In the genomic region with DNA sequence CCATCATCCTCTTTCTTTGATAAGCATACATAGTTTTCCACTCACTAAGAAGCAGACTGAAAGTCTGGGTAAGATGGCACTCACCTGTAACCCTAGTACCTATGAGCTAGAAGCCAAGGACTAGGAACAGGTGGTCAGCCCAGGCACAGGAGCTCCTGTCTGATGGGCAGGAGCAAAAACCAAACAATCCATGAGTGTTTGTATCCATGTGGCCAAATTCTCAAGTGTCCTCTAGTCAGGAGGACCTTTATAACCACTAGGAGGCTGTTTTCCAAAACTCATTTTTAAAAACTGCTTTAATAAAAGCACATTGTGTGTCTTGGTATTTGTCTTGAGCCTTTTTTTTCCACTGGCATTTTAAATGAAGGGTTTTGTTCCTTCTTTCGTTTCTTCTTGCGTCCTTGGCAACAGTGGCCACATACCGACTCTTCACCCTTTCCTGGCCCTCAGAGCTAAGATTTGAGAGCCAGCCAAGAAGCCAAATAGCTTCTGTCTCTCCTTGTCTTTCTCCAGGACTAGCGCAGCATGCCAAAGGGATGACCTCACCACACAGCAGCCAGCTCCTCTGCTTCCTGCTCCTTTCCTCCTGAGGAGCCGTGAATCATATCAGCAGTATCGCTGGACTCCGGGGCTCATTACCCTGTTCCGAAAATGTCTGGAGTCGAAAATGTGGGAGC, we compare ENCODE assay signal across 8 mouse cellular contexts. TPM values are rescaled to one million over a fixed set of nuclear protein-coding genes. Genes with fewer than 3 reads are reported as not detected.
DNase-seq lines count a peak whose midpoint lies in the region; ATAC-seq and TF ChIP-seq lines count a peak whose summit lies in the region.

No protein-coding gene starts in this region.

- TF ChIP-seq POLR2A in brain, embryonic 14.5 days (IDR thresholded peaks at IDR 0.05; ENCODE audit: borderline replicate concordance, extremely low read depth, insufficient read depth, insufficient read length, poor library complexity, severe bottlenecking), result no peak

- no peak overlapping the region for H3K27ac ChIP-seq in forebrain, embryonic 16.5 days (ENCODE audit: low read length)
- peak overlapping the region; percentile 87 for H3K27ac ChIP-seq in lung, embryonic 15.5 days

- intact Hi-C loops in heart, postnatal 14 days (cut with DNase I), result loop anchor here (5.0 to 10.0 kb wide), 2 partner anchors 74 to 139 kb away; partner anchors contain the start of gene Pxdc1

- peak; percentile 65 for DNase-seq in MN1 (ENCODE audit: low spot score)
- DNase-seq in brain, embryonic 14.5 days (ENCODE audit: low read depth), result peak; percentile 68
- peak; percentile 73 to 81 for DNase-seq in heart, postnatal 14 days
- peak; percentile 74 to 83 for DNase-seq in kidney, postnatal 36 days
- peak; percentile 82 for DNase-seq in skeletal muscle tissue, adult 2 months (ENCODE audit: low read depth, low spot score)
- no peak for DNase-seq in spleen, postnatal 4 days (ENCODE audit: low spot score in 2 of 2)

- no peaks in the 10 kb centered on the region for H3K9me3 ChIP-seq in forebrain, embryonic 16.5 days (ENCODE audit: control insufficient read depth, low read length)
- H3K9me3 ChIP-seq in lung, embryonic 15.5 days, result no peaks in the 10 kb centered on the region

- whole genome bisulfite sequencing in forebrain, embryonic 16.5 days, result 45% methylated on average over 9 of the region's 9 CpGs
- under 1% methylated on average over 9 of the region's 9 CpGs for WGBS in lung, embryonic 15.5 days

- H3K4me3 ChIP-seq in forebrain, embryonic 16.5 days (replicated peaks; ENCODE audit: low read length), result no peak overlapping the region
- H3K4me3 ChIP-seq in lung, embryonic 15.5 days, result peak overlapping the region; percentile 30

- no peaks in the 10 kb centered on the region for H3K27me3 ChIP-seq in forebrain, embryonic 16.5 days (replicated peaks; ENCODE audit: control insufficient read depth, insufficient read depth, low read length)
- H3K27me3 ChIP-seq in lung, embryonic 15.5 days, result no peaks in the 10 kb centered on the region; the same call in 1 of the 2 replicates

- H3K4me1 ChIP-seq in forebrain, embryonic 16.5 days (replicated peaks; ENCODE audit: control insufficient read depth, insufficient read depth, low read length), result peaks cover 5% of the 10 kb centered on the region; the same call in 1 of the 2 replicates
- H3K4me1 ChIP-seq in lung, embryonic 15.5 days, result peaks cover 27% of the 10 kb centered on the region

- H3K4me2 ChIP-seq in forebrain, embryonic 16.5 days (ENCODE audit: low read length), result no peak overlapping the region
- H3K4me2 ChIP-seq in lung, embryonic 15.5 days, result peak overlapping the region; percentile 57

- H3K36me3 ChIP-seq in forebrain, embryonic 16.5 days (ENCODE audit: control insufficient read depth, insufficient read depth), result no peaks in the 10 kb centered on the region
- H3K36me3 ChIP-seq in lung, embryonic 15.5 days, result no peaks in the 10 kb centered on the region

- 0 out of 2 replicates have a peak, but pooled peaks have one; percentile 18 for ATAC-seq in forebrain, embryonic 16.5 days
- peak; percentile 82 for ATAC-seq in lung, embryonic 15.5 days (ENCODE audit: borderline replicate concordance, extremely low read depth, low FRiP score, low TSS enrichment)

- no peak for TF ChIP-seq CTCF in brain, embryonic 14.5 days (IDR thresholded peaks at IDR 0.05; ENCODE audit: borderline replicate concordance, extremely low read depth, insufficient read depth, insufficient read length)

- no peak overlapping the region for H3K9ac ChIP-seq in forebrain, embryonic 16.5 days (replicated peaks; ENCODE audit: low read depth, low read length)
- no peak overlapping the region for H3K9ac ChIP-seq in lung, embryonic 15.5 days

RNA-seq across cellular contexts. Expression of gene Fam50b, which starts 8.7 kb away (rescaled TPM):
- 0.07 TPM in 1 of 2 replicates, not detected in the other for polyA plus RNA-seq in brain, embryonic 14.5 days (2012; rRNA removed)
- not detected in 2 replicates for polyA plus RNA-seq in forebrain, embryonic 16.5 days (2015; fragmentation: Nextera tagmentation; extraction: Ambion mirVana)
- not detected for total RNA-seq in heart, postnatal 14 days (2021)
- polyA plus RNA-seq in lung, embryonic 15.5 days (2015; fragmentation: Nextera tagmentation; extraction: Ambion mirVana), result not detected in 2 replicates

Comparison
In these comparisons a context has a peak if more than half of its experiments do, and no peak if none do; other contexts are left out.
1. DNase-seq: peak in MN1 (single experiment), brain, embryonic 14.5 days (single experiment), heart, postnatal 14 days (2 of 2), kidney, postnatal 36 days (2 of 2) and skeletal muscle tissue, adult 2 months (single experiment); none in spleen, postnatal 4 days (0 of 2).